Mouse (Mus musculus) thymus, postnatal 36 days (tissue): ENCODE measurements around the gene Ankrd28.

ENCODE experiments used
- DNase-seq, 2 experiments: peaks; one replicate each; pipeline ENCODE4 v3.0.0; 2022; ENCODE audit warnings: mixed read lengths in 2 of 2

Ankrd28 gene

DNA sequence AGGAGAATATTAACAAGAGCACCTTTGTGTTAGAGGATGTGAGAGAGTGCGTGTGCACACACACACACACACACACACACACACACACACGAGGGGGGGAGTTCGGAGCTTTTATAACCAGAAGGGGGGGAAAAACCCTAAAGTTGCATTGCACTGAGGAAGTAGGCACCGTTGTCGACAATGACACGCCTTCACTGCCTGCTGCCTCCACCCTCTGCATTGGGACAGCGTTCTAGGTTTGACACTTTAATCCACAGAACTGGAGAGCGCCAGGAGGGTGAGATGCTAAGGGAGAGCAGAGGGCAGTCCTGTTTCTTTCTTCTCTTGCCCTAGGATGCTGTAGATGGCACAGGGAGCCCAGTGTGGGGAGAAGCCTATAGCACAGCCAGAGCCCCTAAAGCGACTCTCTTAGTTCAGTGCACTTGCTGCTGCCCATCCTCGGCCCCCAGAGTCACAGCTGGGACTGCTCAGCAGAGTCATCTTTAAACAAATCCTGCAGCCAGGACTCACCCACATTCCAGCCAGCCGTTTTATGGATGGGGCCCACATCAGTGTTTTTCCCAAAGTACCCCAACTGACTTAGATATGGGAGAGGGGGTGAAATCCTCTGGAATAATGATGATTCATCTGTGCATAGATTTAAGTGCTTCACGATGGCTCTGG, 165.4 kb downstream of the Ankrd28 start:
- DNase-seq = peak in 1 of 2 experiments; percentile 52

GRCm38 (mm10) chr14:31664100-31664902, 166.2 kb downstream of the Ankrd28 start:
- no peak for DNase-seq

- DNase-seq = no peak
Measured at GRCm38 (mm10) chr14:31663376-31664099, 166.9 kb downstream of the Ankrd28 start.

- peak in 1 of 2 experiments; percentile 46 for DNase-seq
Measured at GRCm38 (mm10) chr14:31662555-31663211, 167.8 kb downstream of the Ankrd28 start.

DNA sequence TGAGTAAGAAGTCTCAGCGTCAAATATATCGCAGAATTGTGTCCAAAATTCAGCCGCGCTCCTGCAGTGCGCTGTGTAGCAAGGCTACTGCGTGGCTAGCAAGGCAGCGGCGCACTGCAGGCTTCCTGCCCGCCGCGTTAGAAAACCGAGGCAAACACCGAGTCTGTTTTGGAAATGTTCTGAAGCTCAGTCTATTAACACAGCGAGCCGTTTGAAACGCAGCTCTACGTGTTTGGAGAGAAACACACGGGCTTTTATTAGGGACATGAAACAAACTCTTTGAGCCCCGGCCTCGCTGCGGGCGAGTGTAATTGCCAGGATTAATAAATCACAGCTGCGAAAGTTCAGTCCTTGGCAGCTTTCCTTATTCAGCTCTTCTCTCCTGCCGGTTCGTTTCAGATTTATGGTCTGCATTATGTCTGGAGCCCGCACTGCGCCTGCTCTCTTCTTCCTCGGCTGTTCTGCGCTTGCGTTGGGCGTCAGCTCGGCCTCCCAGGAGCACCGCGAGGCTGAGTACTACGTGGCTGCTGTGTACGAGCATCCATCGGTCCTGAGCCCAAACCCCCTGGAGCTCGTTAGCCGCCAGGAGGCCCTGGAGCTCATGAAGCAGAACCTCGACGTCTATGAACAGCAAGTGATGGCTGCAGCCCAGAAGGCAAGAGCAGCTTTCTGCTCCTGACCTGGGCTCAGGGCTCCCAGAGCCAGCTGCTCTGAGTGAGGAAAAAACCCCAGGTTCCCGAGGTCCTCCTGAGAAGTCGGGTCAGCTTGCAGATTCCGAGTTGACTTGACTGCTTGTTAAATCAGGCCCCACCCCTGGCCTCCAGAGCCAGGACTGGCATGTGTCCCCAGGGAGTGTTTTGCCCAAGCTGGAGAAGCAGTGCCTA, 168.5 kb downstream of the Ankrd28 start:
- DNase-seq = peak; percentile 66 to 75

- DNase-seq = no peak
Measured at GRCm38 (mm10) chr14:31660312-31661093, 169.9 kb downstream of the Ankrd28 start.

DNA sequence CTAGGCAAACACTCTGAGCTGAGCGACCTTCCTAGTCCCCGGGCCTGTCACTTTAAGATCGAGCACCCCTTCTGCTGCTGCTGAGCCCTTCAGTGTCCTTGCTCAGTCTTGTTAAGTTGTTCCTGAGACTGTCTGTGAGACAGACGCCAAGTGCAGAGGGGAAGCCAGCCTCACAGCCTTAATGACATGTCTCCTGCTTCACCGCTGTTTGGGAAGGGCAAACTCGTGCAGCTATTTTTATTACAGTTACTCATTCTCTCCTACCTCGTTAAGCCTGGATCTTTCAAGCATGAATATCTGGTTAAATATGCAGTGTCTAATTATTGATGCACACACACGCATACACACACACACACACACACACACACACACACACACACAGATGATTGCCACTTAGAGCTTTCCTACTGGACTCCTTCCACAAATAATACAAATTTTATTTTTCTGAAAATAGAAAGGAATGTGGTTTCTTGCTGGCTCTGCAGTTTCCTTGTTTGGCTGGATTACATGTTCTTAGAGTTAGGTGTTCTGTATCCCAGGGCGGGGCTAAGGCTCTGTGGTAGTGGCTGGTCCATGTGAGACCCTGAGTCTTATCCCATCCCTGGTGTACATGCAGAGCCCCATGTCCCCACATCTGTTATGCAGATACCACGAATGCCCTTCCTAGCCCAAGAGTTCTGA, 170.8 kb downstream of the Ankrd28 start:
- DNase-seq = no peak

DNA sequence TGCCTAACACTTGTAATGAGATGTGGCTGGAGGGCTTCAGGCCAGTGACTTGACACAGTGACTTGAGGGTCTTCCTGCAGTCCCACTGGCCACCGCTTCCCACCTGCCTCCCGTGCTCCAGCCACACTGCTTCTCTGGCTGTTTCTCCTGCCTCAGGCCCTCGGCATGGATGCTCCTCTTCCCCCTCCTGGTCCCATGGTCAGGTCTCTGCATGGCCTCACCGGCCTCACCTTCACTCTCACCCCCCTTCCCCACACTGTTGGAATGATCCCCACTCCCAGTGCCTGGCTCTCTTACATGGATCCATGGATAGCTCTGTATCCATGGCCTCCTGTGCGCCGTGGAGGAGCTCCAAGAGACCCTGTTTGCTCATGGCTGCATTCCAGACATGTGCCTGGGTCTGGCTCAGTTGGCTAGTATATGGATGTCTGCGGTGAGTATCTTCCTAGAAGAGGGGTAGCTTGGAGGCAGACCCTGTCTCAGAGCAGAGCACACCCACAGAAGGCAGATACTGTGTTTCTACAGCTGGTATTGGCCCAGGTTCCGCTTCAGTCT, 172.2 kb downstream of the Ankrd28 start:
- DNase-seq = no peak

DNA sequence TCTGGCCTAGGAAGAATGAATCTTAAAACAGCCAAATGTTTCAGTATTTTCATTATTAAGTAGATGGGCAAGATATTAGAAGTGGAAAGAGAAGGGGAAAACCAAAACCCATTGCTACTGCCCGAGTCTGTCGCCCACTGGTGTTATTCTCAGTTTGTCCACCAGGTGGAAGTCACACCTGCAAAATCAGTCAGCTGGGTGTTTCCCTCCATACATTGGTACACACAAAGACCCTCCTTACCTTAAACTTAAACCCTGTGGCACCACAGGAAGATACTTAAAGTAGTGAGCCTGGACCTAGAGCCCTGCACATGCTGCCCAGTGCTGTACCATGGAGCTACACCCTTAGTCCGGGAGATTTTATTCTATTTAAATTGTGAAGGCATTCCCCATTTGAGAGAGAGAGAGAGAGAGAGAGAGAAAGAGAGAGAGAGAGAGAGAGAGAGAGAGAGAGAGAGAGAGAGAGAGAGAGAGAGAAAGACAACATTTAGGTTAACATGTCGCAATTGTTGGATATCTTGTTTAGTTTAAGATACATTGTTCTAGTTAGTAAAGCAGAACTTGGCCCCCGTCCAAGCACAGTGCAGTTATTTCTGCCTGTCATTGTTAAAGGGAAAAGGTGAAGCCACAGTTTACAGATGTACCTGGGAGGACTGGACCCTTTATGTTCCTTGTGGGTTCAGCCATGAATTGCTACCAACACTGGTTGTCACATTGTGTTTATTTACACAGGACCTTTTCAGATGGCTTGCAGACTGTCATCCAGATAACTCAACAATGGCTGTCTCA, 173.4 kb downstream of the Ankrd28 start:
- peak; percentile 74 to 79 for DNase-seq

- DNase-seq = no peak
Measured at GRCm38 (mm10) chr14:31656386-31656785, 174.1 kb downstream of the Ankrd28 start.

DNA sequence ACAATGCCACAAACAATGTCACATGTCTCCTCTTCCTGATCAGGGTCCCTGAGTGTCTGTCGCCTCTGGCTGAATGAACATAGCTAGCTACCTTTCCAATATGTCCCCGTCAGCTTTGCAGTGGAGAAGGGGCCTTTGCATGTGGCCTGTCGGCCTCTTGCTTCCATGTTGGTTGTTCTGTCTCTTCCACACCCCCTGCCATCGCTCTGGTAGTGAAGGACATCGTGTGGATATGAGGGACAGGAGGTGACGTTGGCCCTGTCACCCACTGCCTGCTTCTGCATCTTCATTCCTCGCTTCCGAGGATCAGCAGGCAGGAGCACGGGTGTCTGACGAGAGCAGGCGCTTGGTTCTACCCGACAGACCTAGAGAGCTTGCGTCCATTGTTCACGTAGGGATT, 175.0 kb downstream of the Ankrd28 start:
- DNase-seq = no peak

DNA sequence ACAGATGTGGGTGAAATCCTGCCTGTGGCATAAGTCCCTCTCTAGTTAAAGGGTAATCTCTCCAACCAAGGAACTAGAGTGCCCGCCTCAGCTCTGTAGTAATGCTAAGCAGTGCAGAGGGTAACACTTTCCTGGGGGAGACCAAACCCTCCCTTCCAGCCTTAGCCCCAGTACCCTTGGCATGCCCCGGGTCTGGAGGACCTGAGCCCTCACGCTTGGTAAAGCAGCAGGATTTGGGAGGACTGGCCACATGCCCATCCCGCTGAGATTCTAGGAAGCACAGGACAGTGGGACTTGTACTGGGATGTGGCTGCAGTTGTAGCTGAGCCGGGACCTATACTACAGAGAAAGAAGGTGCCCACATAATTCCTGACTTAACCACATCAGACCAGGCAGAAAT, 175.6 kb downstream of the Ankrd28 start:
- no peak for DNase-seq

DNA sequence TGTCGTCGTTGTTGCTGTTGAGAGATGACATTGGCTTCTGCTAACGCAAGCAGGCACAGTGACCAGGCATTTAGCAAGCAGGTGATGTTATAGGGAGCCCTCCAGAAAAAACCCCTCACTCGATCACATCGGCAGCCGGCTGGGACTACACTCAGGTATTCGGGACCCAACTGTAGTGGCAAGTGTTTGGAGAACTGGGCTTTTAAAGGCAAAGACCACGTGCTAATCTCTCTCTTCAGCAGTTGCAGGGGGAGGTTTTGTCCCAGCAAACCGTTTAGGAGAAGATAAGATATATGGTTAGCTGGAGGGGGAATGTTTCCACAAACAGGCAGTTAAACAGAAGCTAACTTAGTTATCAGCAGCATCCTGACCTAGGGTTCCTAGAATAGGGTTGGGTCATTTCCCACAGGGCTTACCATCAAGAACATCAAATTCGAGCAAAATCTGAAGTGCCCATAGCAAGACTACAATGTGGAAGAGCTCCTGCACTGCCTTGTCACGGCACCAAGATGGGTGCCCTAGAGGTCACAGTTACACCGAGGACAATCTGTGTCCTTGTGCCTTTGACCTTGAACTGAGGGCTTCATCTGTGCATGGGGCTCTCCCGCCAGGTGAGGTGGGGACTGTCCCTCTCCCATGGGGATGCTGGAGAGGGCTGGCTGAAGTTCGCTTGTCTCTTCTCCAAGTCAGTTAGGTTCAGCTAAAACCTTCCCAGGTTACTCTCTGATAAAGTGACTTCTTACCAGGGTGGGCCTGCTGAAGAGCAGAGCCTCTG, 177.2 kb downstream of the Ankrd28 start:
- DNase-seq = no peak

- DNase-seq = no peak
Measured at GRCm38 (mm10) chr14:31652624-31653023, 177.8 kb downstream of the Ankrd28 start.

- DNase-seq = no peak
Measured at GRCm38 (mm10) chr14:31652106-31652505, 178.3 kb downstream of the Ankrd28 start.

DNA sequence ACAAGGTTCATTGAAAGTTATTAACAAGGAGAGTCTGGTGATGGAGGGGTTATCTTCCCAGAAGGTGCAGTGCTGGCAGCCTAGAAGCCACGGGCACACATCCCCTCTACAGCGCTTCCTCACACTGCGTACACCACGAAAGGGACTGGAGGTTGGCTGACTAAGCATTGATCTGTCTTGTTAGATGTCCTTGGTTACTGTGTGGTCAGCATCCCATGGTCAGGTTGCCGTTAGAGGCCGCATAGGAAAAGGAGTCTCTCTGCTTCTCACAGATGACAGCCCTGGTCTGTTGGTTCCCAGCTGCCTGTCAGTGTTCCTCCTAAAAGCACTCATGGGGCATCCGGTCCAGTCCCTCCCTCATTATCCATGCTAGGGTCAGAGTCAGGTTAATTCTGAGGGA, 179.2 kb downstream of the Ankrd28 start:
- DNase-seq = no peak

GRCm38 (mm10) chr14:31650347-31650746, 180.1 kb downstream of the Ankrd28 start:
- DNase-seq = no peak
